Mouse (Mus musculus) CH12.LX (cell line): Measurements from ENCODE around the gene Cda.

ENCODE experiments used
- CHD2 ChIP-seq: IDR thresholded peaks from 2 replicates; pipeline ENCODE4 v1.6.1; 2011; ENCODE audit warnings: low read length, improper control_type of control experiment
- CTCF ChIP-seq, 2 experiments: IDR thresholded peaks in 1 of 2; conservative IDR thresholded peaks in 1 of 2; 2 replicates each; pipeline ENCODE4 v1.5.1; 2011 to 2012; ENCODE audit warnings: low read depth in 2 of 2, low read length in 2 of 2, improper control_type of control experiment in 1 of 2, inconsistent platforms in 1 of 2, mild to moderate bottlenecking in 1 of 2, moderate library complexity in 1 of 2
- E2F4 ChIP-seq: IDR thresholded peaks from 2 replicates; pipeline ENCODE4 v1.6.1; 2011; ENCODE audit warnings: low read depth, low read length, improper control_type of control experiment; ENCODE audit not compliant: insufficient replicate concordance
- ETS1 ChIP-seq: conservative IDR thresholded peaks from 2 replicates; pipeline ENCODE4 v1.6.1; 2012; ENCODE audit warnings: low read depth, mild to moderate bottlenecking, inconsistent platforms, low read length, improper control_type of control experiment, moderate library complexity
- MAX ChIP-seq: IDR thresholded peaks from 2 replicates; pipeline ENCODE4 v1.6.1; 2011; ENCODE audit warnings: low read length, improper control_type of control experiment
- MXI1 ChIP-seq: IDR thresholded peaks from 2 replicates; pipeline ENCODE4 v1.6.1; 2011; ENCODE audit warnings: mild to moderate bottlenecking, low read depth, low read length, improper control_type of control experiment
- NRF1 ChIP-seq: IDR thresholded peaks from 2 replicates; pipeline ENCODE4 v1.6.1; 2014; ENCODE audit warnings: low read depth, mild to moderate bottlenecking, inconsistent platforms, low read length, improper control_type of control experiment, moderate library complexity
- POLR2A ChIP-seq: IDR thresholded peaks from 2 replicates; pipeline ENCODE4 v1.6.1; 2011; ENCODE audit warnings: low read depth, mild to moderate bottlenecking, improper control_type of control experiment, low read length
- POLR2AphosphoS2 ChIP-seq: IDR thresholded peaks from 2 replicates; pipeline ENCODE4 v1.6.1; 2011; ENCODE audit warnings: low read depth, low read length, improper control_type of control experiment
- RCOR1 ChIP-seq: conservative IDR thresholded peaks from 2 replicates; pipeline ENCODE4 v1.6.1; 2012; ENCODE audit warnings: low read depth, mild to moderate bottlenecking, inconsistent platforms, low read length, improper control_type of control experiment
- TCF12 ChIP-seq: IDR thresholded peaks from 2 replicates; pipeline ENCODE4 v1.6.1; 2014; ENCODE audit warnings: low read depth, mild to moderate bottlenecking, inconsistent platforms, low read length, improper control_type of control experiment
- USF1 ChIP-seq: IDR thresholded peaks from 2 replicates; pipeline ENCODE4 v1.6.1; 2014; ENCODE audit warnings: low read depth, mild to moderate bottlenecking, inconsistent platforms, low read length, improper control_type of control experiment

DNA sequence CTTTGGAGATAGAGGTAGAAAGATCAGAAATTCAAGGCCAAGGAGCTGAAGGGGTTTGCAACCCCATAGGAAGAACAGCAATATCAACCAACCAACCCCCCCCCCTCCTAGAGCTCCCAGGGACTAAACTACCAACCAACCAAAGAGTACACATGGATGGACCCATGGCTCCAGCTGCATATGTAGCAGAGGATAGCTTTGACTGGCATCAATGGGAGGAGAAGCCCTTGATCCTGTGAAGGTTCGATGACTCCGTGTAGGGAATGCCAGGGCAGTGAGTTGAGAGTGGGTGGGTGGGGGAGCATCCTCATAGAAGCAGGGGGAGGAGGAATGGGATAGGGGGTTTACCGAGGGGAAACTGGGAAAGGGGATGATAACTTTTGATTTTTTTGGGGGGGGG, 43.3 kb downstream of the Cda start:
- TF ChIP-seq MXI1 (no peak), CTCF (conservative IDR thresholded peaks at IDR 0.05 in 1 of 2, IDR thresholded peaks at IDR 0.05 in 1 of 2; ENCODE audit: low read depth in 2 of 2, low read length in 2 of 2) (no peak), USF1 (no peak), RCOR1 (no peak), NRF1 (no peak), CHD2 (no peak), POLR2AphosphoS2 (no peak), TCF12 (no peak), MAX (no peak), ETS1 (no peak), E2F4 (no peak), POLR2A (no peak)
